Mouse (Mus musculus) liver, adult 2 months (tissue): ENCODE data around the gene Ptges2.

Experiments
- CTCF ChIP-seq: fragments of 200-500 bp; IDR thresholded peaks from 2 replicates; pipeline ENCODE4 v1.5.1; 2011; ENCODE audit warnings: low read depth, low read length, control low read depth
- POLR2A ChIP-seq: fragments of 200-500 bp; IDR thresholded peaks from 2 replicates; pipeline ENCODE4 v1.6.1; 2011; ENCODE audit warnings: low read length, control low read depth; ENCODE audit not compliant: insufficient read depth; ENCODE audit errors: extremely low read depth

- TF ChIP-seq CTCF (no peak), POLR2A (no peak)
Observed at GRCm38 (mm10) chr2:32349625-32350255, 46.0 kb upstream of the Ptges2 start.
